Mouse (Mus musculus): Measurements from ENCODE around the gene Olfr692. TPM values are rescaled to one million over a fixed set of nuclear protein-coding genes. Genes with fewer than 3 reads are reported as not detected.

Gene Olfr692
- polyA plus RNA-seq, 1 experiment, result not detected

- Histone ChIP-seq H3K4me1 (ENCODE audit: control insufficient read depth, insufficient read depth, low read length) (no peaks in the 10 kb centered on the region), H3K4me3 (replicated peaks; ENCODE audit: extremely low read depth, low read depth, low read length) (no peak overlapping the region)
- 60% methylated on average over 4 of the region's 4 CpGs for WGBS
- TF ChIP-seq POLR2A (IDR thresholded peaks at IDR 0.05; ENCODE audit: borderline replicate concordance, extremely low read depth, low read depth, low read length), result no peak
- TF ChIP-seq CTCF (IDR thresholded peaks at IDR 0.05; ENCODE audit: insufficient read depth, low read length), result no peak
- no peak for DNase-seq
Measured at GRCm38 (mm10) chr7:105373509-105373908, 5.5 kb downstream of the Olfr692 start.

- DNase-seq, result no peak
Measured at GRCm38 (mm10) chr7:105373976-105374375, 5.9 kb downstream of the Olfr692 start.

GRCm38 (mm10) chr7:105374866-105375265 lies 6.8 kb downstream of the Olfr692 start, which contains the start of gene Gm5901:
Gene Gm5901 (plus strand): TSS chr7:105375038.
- DNase-seq, result no peak
- Histone ChIP-seq H3K4me1 (ENCODE audit: control insufficient read depth, insufficient read depth, low read length) (no peaks in the 10 kb centered on the region), H3K4me3 (replicated peaks; ENCODE audit: extremely low read depth, low read depth, low read length) (no peak within 1 kb of the TSS)
- WGBS, result 95% methylated on average over 1 of the region's 1 CpGs
- TF ChIP-seq CTCF (IDR thresholded peaks at IDR 0.05; ENCODE audit: insufficient read depth, low read length) (no peak), POLR2A (IDR thresholded peaks at IDR 0.05; ENCODE audit: borderline replicate concordance, extremely low read depth, low read depth, low read length) (no peak)

More at GRCm38 (mm10) chr7:105373976-105374375, 5.9 kb downstream of the Olfr692 start:
- WGBS, result 88% methylated on average over 3 of the region's 3 CpGs
- Histone ChIP-seq H3K4me3 (replicated peaks; ENCODE audit: extremely low read depth, low read depth, low read length) (no peak overlapping the region), H3K4me1 (ENCODE audit: control insufficient read depth, insufficient read depth, low read length) (no peaks in the 10 kb centered on the region)
- TF ChIP-seq POLR2A (IDR thresholded peaks at IDR 0.05; ENCODE audit: borderline replicate concordance, extremely low read depth, low read depth, low read length) (no peak), CTCF (IDR thresholded peaks at IDR 0.05; ENCODE audit: insufficient read depth, low read length) (no peak)

GRCm38 (mm10) chr7:105380329-105380728 lies 12.3 kb downstream of the Olfr692 start:
- H3K4me3 ChIP-seq (replicated peaks; ENCODE audit: extremely low read depth, low read depth, low read length), result no peak overlapping the region
- WGBS, result 88% methylated on average over 3 of the region's 3 CpGs
- H3K4me1 ChIP-seq (ENCODE audit: control insufficient read depth, insufficient read depth, low read length), result no peaks in the 10 kb centered on the region
- no peak for TF ChIP-seq POLR2A (IDR thresholded peaks at IDR 0.05; ENCODE audit: borderline replicate concordance, extremely low read depth, low read depth, low read length)
- TF ChIP-seq CTCF (IDR thresholded peaks at IDR 0.05; ENCODE audit: insufficient read depth, low read length), result no peak
- DNase-seq, result no peak

GRCm38 (mm10) chr7:105387696-105388095 lies 19.7 kb downstream of the Olfr692 start:
- DNase-seq, result no peak
- Histone ChIP-seq H3K4me1 (ENCODE audit: control insufficient read depth, insufficient read depth, low read length) (no peaks in the 10 kb centered on the region), H3K4me3 (replicated peaks; ENCODE audit: extremely low read depth, low read depth, low read length) (no peak overlapping the region)
- TF ChIP-seq CTCF (IDR thresholded peaks at IDR 0.05; ENCODE audit: insufficient read depth, low read length) (no peak), POLR2A (IDR thresholded peaks at IDR 0.05; ENCODE audit: borderline replicate concordance, extremely low read depth, low read depth, low read length) (no peak)
- WGBS, result 95% methylated on average over 2 of the region's 2 CpGs

GRCm38 (mm10) chr7:105390236-105390635 lies 22.2 kb downstream of the Olfr692 start:
- no peak for DNase-seq
- WGBS, result 73% methylated on average over 2 of the region's 2 CpGs
- TF ChIP-seq CTCF (IDR thresholded peaks at IDR 0.05; ENCODE audit: insufficient read depth, low read length) (no peak), POLR2A (IDR thresholded peaks at IDR 0.05; ENCODE audit: borderline replicate concordance, extremely low read depth, low read depth, low read length) (no peak)
- Histone ChIP-seq H3K4me3 (replicated peaks; ENCODE audit: extremely low read depth, low read depth, low read length) (no peak overlapping the region), H3K4me1 (ENCODE audit: control insufficient read depth, insufficient read depth, low read length) (no peaks in the 10 kb centered on the region)

- Histone ChIP-seq H3K4me1 (ENCODE audit: control insufficient read depth, insufficient read depth, low read length) (peaks cover 10% of the 10 kb centered on the region), H3K4me3 (replicated peaks; ENCODE audit: extremely low read depth, low read depth, low read length) (no peak overlapping the region)
- TF ChIP-seq CTCF (IDR thresholded peaks at IDR 0.05; ENCODE audit: insufficient read depth, low read length), result no peak
- TF ChIP-seq POLR2A (IDR thresholded peaks at IDR 0.05; ENCODE audit: borderline replicate concordance, extremely low read depth, low read depth, low read length), result no peak
- WGBS, result 61% methylated on average over 1 of the region's 1 CpGs
- DNase-seq, result no peak
Measured at GRCm38 (mm10) chr7:105394606-105395005, 26.6 kb downstream of the Olfr692 start.

GRCm38 (mm10) chr7:105395131-105395820 lies 27.2 kb downstream of the Olfr692 start:
- no peak overlapping the region for H3K4me3 ChIP-seq (replicated peaks; ENCODE audit: extremely low read depth, low read depth, low read length)
- no peak for TF ChIP-seq POLR2A (IDR thresholded peaks at IDR 0.05; ENCODE audit: borderline replicate concordance, extremely low read depth, low read depth, low read length)
- no peak for TF ChIP-seq CTCF (IDR thresholded peaks at IDR 0.05; ENCODE audit: insufficient read depth, low read length)
- peaks cover 10% of the 10 kb centered on the region for H3K4me1 ChIP-seq (ENCODE audit: control insufficient read depth, insufficient read depth, low read length)
- no peak for DNase-seq

- TF ChIP-seq CTCF (IDR thresholded peaks at IDR 0.05; ENCODE audit: insufficient read depth, low read length), result no peak
- TF ChIP-seq POLR2A (IDR thresholded peaks at IDR 0.05; ENCODE audit: borderline replicate concordance, extremely low read depth, low read depth, low read length), result no peak
- peaks cover 10% of the 10 kb centered on the region for H3K4me1 ChIP-seq (ENCODE audit: control insufficient read depth, insufficient read depth, low read length)
- H3K4me3 ChIP-seq (replicated peaks; ENCODE audit: extremely low read depth, low read depth, low read length), result no peak overlapping the region
- no peak for DNase-seq
Measured at GRCm38 (mm10) chr7:105396126-105396525, 28.1 kb downstream of the Olfr692 start.
